Mouse (Mus musculus) kidney, adult 2 months (tissue): ENCODE results near the gene Rbm39. TPM values are rescaled to one million over a fixed set of nuclear protein-coding genes. Genes with fewer than 3 reads are reported as not detected.

Experiments
- DNase-seq: peaks from one replicate; pipeline ENCODE4 v3.0.0; 2021
- H3K27ac ChIP-seq: fragments of 200-500 bp; 2 replicates; pipeline ENCODE4 v1.5.1; 2012; ENCODE audit warnings: low read depth, low read length, control low read depth, inconsistent platforms; ENCODE audit not compliant: insufficient read depth
- H3K27me3 ChIP-seq: fragments of 200-500 bp; replicated peaks from 2 replicates; pipeline ENCODE4 v1.6.1; 2012; ENCODE audit warnings: mild to moderate bottlenecking, moderate library complexity, low read length, inconsistent platforms; ENCODE audit not compliant: control insufficient read depth, insufficient read depth
- H3K36me3 ChIP-seq: fragments of 200-500 bp; 2 replicates; pipeline ENCODE4 v1.6.1; 2012; ENCODE audit warnings: mild to moderate bottlenecking, moderate library complexity, low read length, inconsistent platforms; ENCODE audit not compliant: control insufficient read depth, insufficient read depth
- H3K4me1 ChIP-seq: fragments of 200-500 bp; 2 replicates; pipeline ENCODE4 v1.6.1; 2011; ENCODE audit warnings: low read length; ENCODE audit not compliant: control insufficient read depth, insufficient read depth
- H3K4me3 ChIP-seq: fragments of 200-500 bp; 2 replicates; pipeline ENCODE4 v1.5.1; 2011; ENCODE audit warnings: mild to moderate bottlenecking, low read depth, low read length, control low read depth; ENCODE audit not compliant: insufficient read depth
- CTCF ChIP-seq: fragments of 200-500 bp; conservative IDR thresholded peaks from 2 replicates; pipeline ENCODE4 v1.5.1; 2011; ENCODE audit warnings: low read depth, mild to moderate bottlenecking, control low read depth, low read length, moderate library complexity, mixed read lengths; ENCODE audit not compliant: insufficient read depth, insufficient read length
- POLR2A ChIP-seq: fragments of 200-500 bp; IDR thresholded peaks from one replicate; pipeline ENCODE4 v1.6.1; 2011; ENCODE audit warnings: low read depth, low read length, control low read depth
- whole genome bisulfite sequencing: fragments of 180-500 bp; shearing (Covaris S2); methylation state at CpG from one replicate; pipeline ENCODE4 v1.1.7; 2018; 5-methylcytosine and 5-hydroxymethylcytosine counted together
- polyA plus RNA-seq: library from polyadenylated mRNA; depleted of rRNA; stranded (reverse); fragments of >200 nt; gene quantifications from 2 replicates; pipeline ENCODE4 v1.2.3, GENCODE M21; 2012; rRNA removed

Gene Rbm39
- polyA plus RNA-seq, result 31.1 and 39.3 TPM in 2 replicates

DNA sequence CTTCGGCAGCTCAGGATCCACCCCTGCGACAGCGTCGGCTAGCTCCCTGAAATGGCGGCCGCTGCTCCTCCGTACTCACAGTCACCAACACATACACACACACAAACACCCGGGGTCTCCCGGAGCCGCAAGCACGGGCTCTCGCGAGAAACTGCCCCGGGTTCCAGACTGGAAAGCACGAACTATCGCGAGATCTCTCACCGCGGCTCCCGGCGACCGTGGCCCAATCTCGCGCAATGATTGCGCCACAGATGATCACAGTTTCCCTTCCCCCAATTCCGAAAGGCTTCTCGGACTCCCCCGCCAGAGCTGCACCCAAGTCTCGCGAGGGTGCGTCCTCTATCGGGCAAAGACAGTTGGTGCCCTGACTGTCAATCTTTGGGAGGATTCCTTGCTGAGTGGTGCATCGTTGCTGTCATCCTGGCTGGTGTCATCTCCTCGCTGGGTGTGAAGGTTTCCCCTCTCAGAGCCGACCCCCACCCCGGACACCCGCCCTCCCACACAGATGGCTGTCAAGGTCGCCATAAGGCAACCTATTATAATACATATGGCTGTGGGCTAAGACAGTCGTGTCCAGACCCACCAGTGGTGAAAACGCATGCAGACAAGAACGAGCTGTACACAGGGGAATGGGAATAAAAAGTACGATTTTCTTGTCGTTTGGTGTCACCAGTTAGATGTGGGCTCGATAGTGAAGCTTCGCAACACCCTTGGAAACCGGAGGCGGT, at the start of gene Rbm39:
Gene Rbm39, minus strand, starts transcription at position 145 of the 728 bp plus-strand sequence.
- Histone ChIP-seq H3K27ac (peak within 1 kb of the TSS; percentile 99), H3K36me3 (peaks cover 7% of the 10 kb centered on the region; the same call in 1 of the 2 replicates), H3K4me3 (peak within 1 kb of the TSS; percentile 92), H3K4me1 (peaks cover 19% of the 10 kb centered on the region), H3K27me3 (no peaks in the 10 kb centered on the region)
- TF ChIP-seq CTCF (peak; percentile 44), POLR2A (peak; percentile 96)
- DNase-seq, result peak; percentile 100
- under 1% methylated on average over 47 of the region's 47 CpGs for WGBS

DNA sequence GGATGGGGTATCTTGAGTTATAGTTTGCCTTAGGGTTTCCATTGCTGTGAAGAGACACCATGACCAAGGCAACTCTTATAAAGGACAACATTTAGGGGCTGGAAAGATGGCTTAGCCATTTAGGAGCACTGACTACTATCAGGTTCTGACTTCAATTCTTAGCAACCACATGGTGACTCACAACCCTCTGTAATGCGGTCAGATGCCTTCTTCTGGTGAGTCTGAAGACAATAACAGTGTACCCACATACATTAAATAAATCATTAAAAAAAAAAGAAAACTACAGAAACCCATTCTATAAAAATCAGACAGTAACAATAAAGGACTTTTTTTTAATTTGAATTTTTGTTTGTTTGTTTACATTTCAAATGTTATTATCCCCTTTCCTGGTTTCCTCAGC, 49.1 kb upstream of the Rbm39 start:
- 93% methylated on average over 1 of the region's 1 CpGs for WGBS
- Histone ChIP-seq H3K4me3 (no peak overlapping the region), H3K4me1 (peaks cover 2% of the 10 kb centered on the region; the same call in 1 of the 2 replicates), H3K27me3 (no peaks in the 10 kb centered on the region), H3K36me3 (peaks cover under 1% of the 10 kb centered on the region; the same call in 1 of the 2 replicates), H3K27ac (no peak overlapping the region)
- no peak for DNase-seq
- no peak for TF ChIP-seq CTCF
- TF ChIP-seq POLR2A, result no peak

DNA sequence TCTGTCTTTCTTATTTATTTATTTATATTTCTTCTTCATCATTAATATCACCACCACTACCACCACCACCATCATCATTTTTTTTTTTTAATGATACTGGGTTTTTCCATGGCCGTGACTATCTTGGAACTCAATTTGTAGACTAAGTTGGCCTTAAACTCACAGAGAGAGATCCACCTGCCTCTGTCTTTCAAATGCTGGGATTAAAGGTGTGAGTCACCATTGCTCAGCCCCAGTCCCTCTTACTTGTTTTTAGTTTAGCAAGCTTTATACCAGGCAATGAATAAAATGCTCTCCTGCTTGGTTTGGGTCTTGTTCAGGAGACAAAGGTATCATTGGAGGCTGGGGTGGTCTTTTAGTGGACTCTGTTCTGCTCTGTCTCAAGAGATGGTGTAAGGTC, 47.7 kb upstream of the Rbm39 start:
- Histone ChIP-seq H3K27ac (no peak overlapping the region), H3K36me3 (peaks cover 2% of the 10 kb centered on the region; the same call in 1 of the 2 replicates), H3K4me1 (no peaks in the 10 kb centered on the region), H3K4me3 (no peak overlapping the region), H3K27me3 (no peaks in the 10 kb centered on the region)
- TF ChIP-seq POLR2A (no peak), CTCF (no peak)
- WGBS, result 91% methylated on average over 1 of the region's 1 CpGs
- no peak for DNase-seq

DNA sequence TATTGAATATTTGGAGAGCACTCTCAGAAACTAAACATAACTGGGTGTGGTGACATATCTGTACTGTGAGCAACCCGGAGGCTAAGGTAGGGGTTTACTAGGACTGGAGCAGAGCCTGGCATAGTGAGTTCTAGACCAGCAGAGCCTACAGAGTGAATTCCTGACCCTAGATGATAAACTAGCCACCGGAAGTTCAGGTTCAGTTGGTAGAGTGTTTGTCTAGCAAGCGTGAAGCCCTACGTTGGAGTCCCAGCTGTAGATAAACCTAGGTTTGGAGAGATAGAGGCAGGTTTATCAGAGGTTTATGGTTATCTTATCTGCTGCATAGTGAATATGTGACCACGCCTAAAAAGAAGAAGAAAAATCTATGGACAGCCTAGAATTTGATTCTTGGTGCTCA, 44.0 kb upstream of the Rbm39 start:
- no peak for DNase-seq
- Histone ChIP-seq H3K27ac (no peak overlapping the region), H3K4me1 (no peaks in the 10 kb centered on the region), H3K27me3 (no peaks in the 10 kb centered on the region), H3K36me3 (peaks cover 2% of the 10 kb centered on the region; the same call in 1 of the 2 replicates), H3K4me3 (no peak overlapping the region)
- TF ChIP-seq POLR2A (no peak), CTCF (no peak)
- 92% methylated on average over 5 of the region's 5 CpGs for WGBS

DNA sequence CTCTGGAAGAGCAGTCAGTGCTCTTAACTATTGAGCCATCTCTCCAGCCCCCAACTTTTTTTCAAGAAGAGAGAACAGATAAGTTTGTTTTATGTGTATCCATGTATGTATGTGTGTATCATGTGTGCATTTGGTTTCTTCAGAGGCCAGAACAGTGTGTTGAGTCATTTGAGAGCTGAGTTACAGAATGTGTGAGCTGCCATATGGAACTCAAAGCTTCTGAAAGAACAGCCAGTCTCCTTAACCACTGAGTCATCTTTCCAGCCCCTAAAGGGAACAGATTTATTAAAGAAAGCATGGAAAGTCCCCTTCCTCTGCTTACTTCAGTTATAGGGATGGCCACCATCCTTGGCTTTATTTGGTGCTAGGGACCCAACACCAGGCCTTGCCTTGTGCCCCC, 42.1 kb upstream of the Rbm39 start:
- no peaks in the 10 kb centered on the region for H3K27me3 ChIP-seq
- peaks cover 2% of the 10 kb centered on the region; the same call in 1 of the 2 replicates for H3K36me3 ChIP-seq
- no peak for TF ChIP-seq POLR2A
- TF ChIP-seq CTCF, result no peak

DNA sequence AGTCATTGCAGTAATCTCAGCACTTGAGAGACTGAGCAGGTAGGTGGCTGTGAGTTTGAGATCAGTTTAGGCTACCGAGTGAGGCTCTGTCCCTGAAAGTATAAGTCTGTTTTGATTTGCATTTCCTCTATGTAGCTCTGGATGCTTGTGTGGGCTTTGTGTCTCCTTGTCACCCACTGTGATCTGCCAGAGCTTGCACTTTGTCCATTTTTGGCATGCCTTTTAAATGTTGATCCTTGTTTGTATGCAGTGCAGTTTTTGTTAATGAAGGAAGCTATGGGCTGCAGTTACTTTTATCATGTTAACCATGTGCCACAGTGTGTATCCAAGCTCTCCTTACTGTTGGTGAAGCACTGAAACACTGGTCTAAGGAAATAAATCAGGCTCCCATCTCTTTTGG, 37.7 kb upstream of the Rbm39 start:
- no peaks in the 10 kb centered on the region for H3K36me3 ChIP-seq
- TF ChIP-seq CTCF, result no peak
- no peak for TF ChIP-seq POLR2A
- no peak overlapping the region for H3K4me3 ChIP-seq
- DNase-seq, result no peak
- 67% methylated on average over 1 of the region's 1 CpGs for WGBS
- no peaks in the 10 kb centered on the region for H3K27me3 ChIP-seq
- no peaks in the 10 kb centered on the region for H3K4me1 ChIP-seq
- H3K27ac ChIP-seq, result no peak overlapping the region

More for the DNA sequence above, 42.1 kb upstream of the Rbm39 start:
- H3K27ac ChIP-seq, result no peak overlapping the region
- no peak overlapping the region for H3K4me3 ChIP-seq
- no peak for DNase-seq
- no peaks in the 10 kb centered on the region for H3K4me1 ChIP-seq

DNA sequence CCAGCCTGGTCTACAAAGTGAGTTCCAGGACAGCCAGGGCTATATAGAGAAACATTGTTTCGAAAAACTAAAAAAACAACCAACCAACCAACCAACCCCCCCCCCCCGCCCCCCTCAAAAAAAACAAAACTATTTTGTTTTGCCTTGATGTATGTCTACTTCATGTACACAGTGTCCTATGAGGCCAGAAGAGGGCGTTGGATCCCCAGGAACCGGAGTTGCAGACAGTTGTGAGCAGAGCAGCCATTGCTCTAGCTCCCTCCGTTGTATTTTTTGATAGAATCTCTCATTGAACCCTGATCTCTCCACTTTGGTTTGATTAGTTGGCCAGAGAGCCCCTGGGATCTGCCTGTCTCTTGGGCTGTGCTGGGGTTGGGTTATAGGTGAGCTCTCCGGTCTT, 23.9 kb upstream of the Rbm39 start:
- WGBS, result 75% methylated on average over 6 of the region's 6 CpGs
- Histone ChIP-seq H3K27ac (no peak overlapping the region), H3K4me1 (peaks cover 30% of the 10 kb centered on the region), H3K36me3 (no peaks in the 10 kb centered on the region), H3K27me3 (no peaks in the 10 kb centered on the region), H3K4me3 (no peak overlapping the region)
- DNase-seq, result no peak
- TF ChIP-seq CTCF (peak; percentile 32; the same call in 1 of the 2 replicates), POLR2A (no peak)
